Mouse (Mus musculus) ES-E14 (cell line): ENCODE data around the gene Fam186b. TPM values are rescaled to one million over a fixed set of nuclear protein-coding genes. Genes with fewer than 3 reads are reported as not detected.

Source experiments
- DNase-seq: peaks from one replicate; pipeline ENCODE4 v3.0.0-alpha.2; 2013; ENCODE audit warnings: low read depth, low spot score
- H3K27ac ChIP-seq: 2 replicates; pipeline ENCODE4 v1.5.1; 2012; ENCODE audit warnings: low read depth, mild to moderate bottlenecking, low read length, moderate library complexity, mixed read lengths; ENCODE audit not compliant: poor library complexity, insufficient read depth, severe bottlenecking
- H3K36me3 ChIP-seq: 2 replicates; pipeline ENCODE4 v1.6.1; 2012; ENCODE audit warnings: mild to moderate bottlenecking, low read length, moderate library complexity, mixed read lengths; ENCODE audit not compliant: control insufficient read depth, poor library complexity, insufficient read depth, severe bottlenecking
- H3K4me1 ChIP-seq, 2 experiments: fragments of 150-350 bp in 1 of 2; sonication (generic) in 1 of 2; 2 replicates each; pipeline ENCODE4 v1.6.1; 2012; ENCODE audit warnings: low read length in 2 of 2, mild to moderate bottlenecking in 1 of 2, mixed read lengths in 1 of 2; ENCODE audit not compliant: control insufficient read depth in 2 of 2, insufficient read depth in 2 of 2, poor library complexity in 1 of 2
- H3K4me3 ChIP-seq, 2 experiments: fragments of 150-350 bp in 1 of 2; sonication (generic) in 1 of 2; 2 replicates each; pipeline ENCODE4 v1.5.1; 2012; ENCODE audit warnings: low read length in 2 of 2, low read depth in 1 of 2, mild to moderate bottlenecking in 1 of 2, mixed read lengths in 1 of 2; ENCODE audit not compliant: insufficient read depth in 1 of 2, poor library complexity in 1 of 2, severe bottlenecking in 1 of 2
- H3K9ac ChIP-seq: 2 replicates; pipeline ENCODE4 v1.6.1; 2012; ENCODE audit warnings: low read depth, mild to moderate bottlenecking, low read length, mixed read lengths; ENCODE audit not compliant: poor library complexity, insufficient read depth, severe bottlenecking
- H3K9me3 ChIP-seq: fragments of 150-350 bp; sonication (generic); 2 replicates; pipeline ENCODE4 v1.6.1; 2012; ENCODE audit warnings: low read depth, mild to moderate bottlenecking, low read length; ENCODE audit not compliant: control insufficient read depth, insufficient read depth
- CHD2 ChIP-seq: IDR thresholded peaks from 2 replicates; pipeline ENCODE4 v1.6.1; 2014; ENCODE audit warnings: mild to moderate bottlenecking, low read depth, low read length, inconsistent platforms
- HCFC1 ChIP-seq: IDR thresholded peaks from 2 replicates; pipeline ENCODE4 v1.6.1; 2012; ENCODE audit warnings: low read length, inconsistent platforms, borderline replicate concordance; ENCODE audit not compliant: insufficient read depth
- MAFK ChIP-seq: IDR thresholded peaks from 2 replicates; pipeline ENCODE4 v1.6.1; 2014; ENCODE audit warnings: mild to moderate bottlenecking, low read depth, low read length, inconsistent platforms; ENCODE audit not compliant: insufficient read depth
- ZC3H11A ChIP-seq: IDR thresholded peaks from 2 replicates; pipeline ENCODE4 v1.6.1; 2012; ENCODE audit warnings: low read depth, mild to moderate bottlenecking, inconsistent platforms, low read length, borderline replicate concordance
- ZNF384 ChIP-seq: IDR thresholded peaks from 2 replicates; pipeline ENCODE4 v1.6.1; 2012; ENCODE audit warnings: low read depth, low read length, inconsistent platforms
- in situ Hi-C, 2 experiments: fragments of 600-800 bp; cut with MboI; formaldehyde crosslinking; loops; one replicate each; pipeline ENCODE4 v1.15.1; 2025; ENCODE audit warnings: low sequenced_read_pairs in 2 of 2, inconsistent platforms in 1 of 2; ENCODE audit not compliant: unreplicated experiment in 2 of 2
- total RNA-seq: library from RNA; depleted of rRNA; stranded (reverse); fragments of 300-350 nt; gene quantifications from 2 replicates; pipeline ENCODE4 v1.2.3, GENCODE M21; 2012

Gene Fam186b
- total RNA-seq, 1 experiment = 0.40 TPM

GRCm38 (mm10) chr15:99307476-99307875 is 11.8 kb upstream of the Fam186b start:
- no peak overlapping the region for H3K27ac ChIP-seq
- H3K36me3 ChIP-seq = peaks cover 52% of the 10 kb centered on the region
- DNase-seq = no peak
- in situ Hi-C loops = no loop called here
- TF ChIP-seq HCFC1 (no peak), MAFK (no peak), CHD2 (no peak), ZC3H11A (no peak), ZNF384 (no peak)
- H3K4me1 ChIP-seq = no peaks in the 10 kb centered on the region
- H3K9me3 ChIP-seq = no peaks in the 10 kb centered on the region
- no peak overlapping the region for H3K9ac ChIP-seq
- no peak overlapping the region for H3K4me3 ChIP-seq

GRCm38 (mm10) chr15:99296213-99296612 is 525 bp upstream of the Fam186b start:
- H3K27ac ChIP-seq = no peak overlapping the region; the same call in 1 of the 2 replicates
- no peaks in the 10 kb centered on the region for H3K9me3 ChIP-seq
- TF ChIP-seq ZNF384 (no peak), MAFK (no peak), HCFC1 (no peak)
- H3K36me3 ChIP-seq = no peaks in the 10 kb centered on the region
- in situ Hi-C loops = no loop called here
- peak overlapping the region; percentile 97 to 98; a peak in 2 of 4 replicates for H3K4me3 ChIP-seq
- H3K9ac ChIP-seq = no peak overlapping the region
- peaks cover 0 to 3% of the 10 kb centered on the region in 2 experiments; a peak in 2 of 4 replicates for H3K4me1 ChIP-seq
- DNase-seq = no peak

DNA sequence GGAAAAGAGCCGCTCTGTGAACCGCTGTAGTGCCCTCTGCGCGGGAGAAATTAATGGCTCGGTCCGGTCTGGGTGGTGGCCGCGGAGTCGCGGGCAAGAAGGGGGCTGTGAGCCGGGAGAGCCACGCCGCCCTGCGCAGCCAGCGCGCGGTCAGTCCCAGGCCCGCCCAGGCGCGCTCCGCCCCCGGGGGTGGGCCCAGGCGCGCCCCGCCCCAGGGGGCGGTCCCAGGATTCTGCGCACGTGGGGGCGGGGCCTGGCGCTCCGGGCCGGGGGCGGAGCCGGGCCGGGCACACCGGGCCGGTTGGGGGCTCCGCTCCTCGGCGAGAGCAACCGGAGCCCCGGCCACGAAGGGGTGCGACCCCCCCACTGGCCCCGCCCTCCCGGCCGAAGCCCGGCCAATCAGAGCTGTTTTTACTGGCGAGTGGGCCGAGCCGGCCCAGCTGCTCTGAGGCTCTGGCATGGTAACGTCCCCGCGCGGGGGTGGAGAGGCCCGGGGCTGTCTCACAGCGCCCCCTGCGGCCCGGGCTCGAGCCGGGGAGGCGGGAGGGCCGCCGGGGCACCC is 794 bp downstream of the Fam186b start, which contains the start of gene Prpf40b:
Gene Prpf40b (plus strand): TSS at position 275 of the 562 bp plus-strand sequence.
- H3K4me1 ChIP-seq = peaks cover 0 to 3% of the 10 kb centered on the region in 2 experiments; a peak in 2 of 4 replicates
- no peaks in the 10 kb centered on the region for H3K36me3 ChIP-seq
- in situ Hi-C loops = no loop called here
- peak within 1 kb of the TSS; percentile 97 to 98 for H3K4me3 ChIP-seq
- DNase-seq = peak; percentile 63
- TF ChIP-seq CHD2 (peak; percentile 42; the same call in 1 of the 2 replicates), HCFC1 (peak; percentile 60; the same call in 1 of the 2 replicates), ZC3H11A (no peak), MAFK (no peak), ZNF384 (no peak)
- peak within 1 kb of the TSS; percentile 85 for H3K9ac ChIP-seq
- peak within 1 kb of the TSS; percentile 96 for H3K27ac ChIP-seq
- H3K9me3 ChIP-seq = no peaks in the 10 kb centered on the region

GRCm38 (mm10) chr15:99294287-99294686 is 1.4 kb downstream of the Fam186b start:
- Histone ChIP-seq H3K4me3 (peak overlapping the region; percentile 97 to 98), H3K9me3 (no peaks in the 10 kb centered on the region), H3K36me3 (no peaks in the 10 kb centered on the region), H3K4me1 (peaks cover 0 to 3% of the 10 kb centered on the region in 2 experiments; a peak in 2 of 4 replicates), H3K9ac (peak overlapping the region; percentile 85), H3K27ac (no peak overlapping the region; the same call in 1 of the 2 replicates)
- no peak for TF ChIP-seq MAFK
- no peak for TF ChIP-seq ZC3H11A
- no peak for TF ChIP-seq HCFC1
- TF ChIP-seq ZNF384 = no peak
- TF ChIP-seq CHD2 = no peak
- DNase-seq = no peak
- in situ Hi-C loops = no loop called here

- TF ChIP-seq MAFK (no peak), ZNF384 (no peak), CHD2 (no peak), ZC3H11A (no peak), HCFC1 (no peak)
Measured at GRCm38 (mm10) chr15:99290586-99290985, 5.1 kb downstream of the Fam186b start.

More at GRCm38 (mm10) chr15:99290586-99290985, 5.1 kb downstream of the Fam186b start:
- no peaks in the 10 kb centered on the region for H3K36me3 ChIP-seq
- in situ Hi-C loops = no loop called here
- no peak for DNase-seq
- peaks cover 0 to 3% of the 10 kb centered on the region in 2 experiments; a peak in 2 of 4 replicates for H3K4me1 ChIP-seq
- no peak overlapping the region for H3K27ac ChIP-seq
- H3K9me3 ChIP-seq = no peaks in the 10 kb centered on the region
- no peak overlapping the region for H3K9ac ChIP-seq
- H3K4me3 ChIP-seq = no peak overlapping the region
